Mouse (Mus musculus) heart, embryonic 11.5 days (tissue): ENCODE data around the gene Mad2l2. TPM values are rescaled to one million over a fixed set of nuclear protein-coding genes. Genes with fewer than 3 reads are reported as not detected.

Experiments used
- ATAC-seq: fragments of 200-750 bp; cut with Nextera tagmentation; replicated peaks from 2 replicates; pipeline ENCODE4 v1.8.0; 2017; ENCODE audit warnings: moderate library complexity; ENCODE audit not compliant: insufficient number of reproducible peaks, low FRiP score, low TSS enrichment
- H3K27ac ChIP-seq: fragments of 300-500 bp; sonication (generic); 2 replicates; pipeline ENCODE4 v1.5.1; 2014; ENCODE audit warnings: mild to moderate bottlenecking, low read depth, low read length
- H3K27me3 ChIP-seq: fragments of 300-500 bp; sonication (generic); 2 replicates; pipeline ENCODE4 v1.6.1; 2014; ENCODE audit warnings: mild to moderate bottlenecking, low read length, mixed read lengths; ENCODE audit not compliant: control insufficient read depth, insufficient read depth
- H3K36me3 ChIP-seq: fragments of 300-500 bp; sonication (generic); 2 replicates; pipeline ENCODE4 v1.6.1; 2014; ENCODE audit warnings: mild to moderate bottlenecking, low read length, moderate library complexity, mixed read lengths; ENCODE audit not compliant: control insufficient read depth, insufficient read depth
- H3K4me1 ChIP-seq: fragments of 300-500 bp; sonication (generic); 2 replicates; pipeline ENCODE4 v1.6.1; 2014; ENCODE audit warnings: low read length; ENCODE audit not compliant: control insufficient read depth, insufficient read depth
- H3K4me2 ChIP-seq: fragments of 300-500 bp; sonication (generic); 2 replicates; pipeline ENCODE4 v1.6.1; 2014; ENCODE audit warnings: mild to moderate bottlenecking, moderate library complexity
- H3K4me3 ChIP-seq: fragments of 300-500 bp; sonication (generic); 2 replicates; pipeline ENCODE4 v1.5.1; 2014; ENCODE audit warnings: low read depth, low read length
- H3K9ac ChIP-seq: fragments of 300-500 bp; sonication (generic); 2 replicates; pipeline ENCODE4 v1.6.1; 2014; ENCODE audit warnings: mild to moderate bottlenecking, low read depth, low read length, moderate library complexity
- H3K9me3 ChIP-seq: fragments of 300-500 bp; sonication (generic); replicated peaks from 2 replicates; pipeline ENCODE4 v1.6.1; 2016; ENCODE audit warnings: low read length; ENCODE audit not compliant: control insufficient read depth
- WGBS: fragments of 180-500 bp; shearing (Covaris S2); extraction: QIAGEN DNeasy Blood & Tissue Kit; methylation state at CpG from one replicate; pipeline ENCODE4 v1.1.7; 2014; ENCODE audit not compliant: insufficient replicate concordance; 5-methylcytosine and 5-hydroxymethylcytosine counted together
- polyA plus RNA-seq: library from polyadenylated mRNA; unstranded; fragments of >200 nt; fragmentation: Nextera tagmentation; extraction: Ambion mirVana; gene quantifications from 2 replicates; pipeline ENCODE4 v1.2.1, GENCODE M21; 2014

Gene Mad2l2
- polyA plus RNA-seq, 1 experiment from 2014 or later: 45.3 TPM

GRCm38 (mm10) chr4:148128672-148129071 lies 1.5 kb upstream of the Mad2l2 start:
- peaks cover 4% of the 10 kb centered on the region; the same call in 1 of the 2 replicates for H3K4me1 ChIP-seq
- H3K9ac ChIP-seq: no peak overlapping the region
- 58% methylated on average over 2 of the region's 2 CpGs for WGBS
- H3K4me2 ChIP-seq: no peak overlapping the region
- peaks cover 59% of the 10 kb centered on the region for H3K27me3 ChIP-seq
- no peaks in the 10 kb centered on the region for H3K36me3 ChIP-seq
- H3K4me3 ChIP-seq: no peak overlapping the region
- H3K9me3 ChIP-seq: no peaks in the 10 kb centered on the region
- ATAC-seq: no peak
- no peak overlapping the region for H3K27ac ChIP-seq

- Histone ChIP-seq H3K9ac (peak within 1 kb of the TSS; percentile 68), H3K27me3 (peaks cover 55% of the 10 kb centered on the region), H3K36me3 (no peaks in the 10 kb centered on the region), H3K4me2 (peak within 1 kb of the TSS; percentile 96), H3K27ac (no peak within 1 kb of the TSS), H3K4me3 (peak within 1 kb of the TSS; percentile 62), H3K9me3 (no peaks in the 10 kb centered on the region), H3K4me1 (peaks cover 4% of the 10 kb centered on the region; the same call in 1 of the 2 replicates)
- peak; percentile 71 for ATAC-seq
- WGBS: under 1% methylated on average over 76 of the region's 87 CpGs
Observed at GRCm38 (mm10) chr4:148130561-148131413, 603 bp downstream of the Mad2l2 start, which contains the start of gene Draxin. Gene Draxin, minus strand, starts transcription at chr4:148130698.

GRCm38 (mm10) chr4:148131497-148132081 lies 1.4 kb downstream of the Mad2l2 start:
- Histone ChIP-seq H3K4me3 (peak overlapping the region; percentile 62), H3K9ac (no peak overlapping the region), H3K27ac (no peak overlapping the region), H3K4me2 (peak overlapping the region; percentile 96), H3K4me1 (peaks cover 4% of the 10 kb centered on the region; the same call in 1 of the 2 replicates), H3K36me3 (no peaks in the 10 kb centered on the region), H3K27me3 (peaks cover 54% of the 10 kb centered on the region), H3K9me3 (no peaks in the 10 kb centered on the region)
- under 1% methylated on average over 21 of the region's 21 CpGs for WGBS
- peak; percentile 28; the same call in 1 of the 2 replicates for ATAC-seq

- 73% methylated on average over 8 of the region's 8 CpGs for WGBS
- Histone ChIP-seq H3K4me3 (no peak overlapping the region), H3K27ac (no peak overlapping the region), H3K9me3 (no peaks in the 10 kb centered on the region), H3K4me1 (peaks cover 4% of the 10 kb centered on the region; the same call in 1 of the 2 replicates), H3K27me3 (peaks cover 43% of the 10 kb centered on the region), H3K4me2 (no peak overlapping the region), H3K36me3 (no peaks in the 10 kb centered on the region), H3K9ac (no peak overlapping the region)
- no peak for ATAC-seq
Observed at GRCm38 (mm10) chr4:148134988-148135387, 4.8 kb downstream of the Mad2l2 start.

GRCm38 (mm10) chr4:148137503-148137902 lies 7.3 kb downstream of the Mad2l2 start:
- H3K27ac ChIP-seq: no peak overlapping the region
- H3K4me2 ChIP-seq: no peak overlapping the region
- H3K36me3 ChIP-seq: no peaks in the 10 kb centered on the region
- H3K4me1 ChIP-seq: no peaks in the 10 kb centered on the region; the same call in none of the 2 replicates
- H3K9me3 ChIP-seq: no peaks in the 10 kb centered on the region
- 68% methylated on average over 8 of the region's 8 CpGs for WGBS
- H3K27me3 ChIP-seq: peaks cover 18% of the 10 kb centered on the region
- ATAC-seq: no peak
- H3K9ac ChIP-seq: no peak overlapping the region
- no peak overlapping the region for H3K4me3 ChIP-seq

GRCm38 (mm10) chr4:148139767-148140097 lies 9.5 kb downstream of the Mad2l2 start:
- peak overlapping the region; percentile 79; the same call in 1 of the 2 replicates for H3K9ac ChIP-seq
- 1% methylated on average over 12 of the region's 12 CpGs for WGBS

GRCm38 (mm10) chr4:148140098-148141011 lies 10.2 kb downstream of the Mad2l2 start:
- Histone ChIP-seq H3K4me3 (peak overlapping the region; percentile 82), H3K9me3 (no peaks in the 10 kb centered on the region)
- ATAC-seq: peak; percentile 95

More at GRCm38 (mm10) chr4:148139767-148140097, 9.5 kb downstream of the Mad2l2 start:
- Histone ChIP-seq H3K4me3 (peak overlapping the region; percentile 82), H3K27ac (no peak overlapping the region), H3K4me2 (peak overlapping the region; percentile 87), H3K27me3 (peaks cover 18% of the 10 kb centered on the region), H3K9me3 (no peaks in the 10 kb centered on the region), H3K4me1 (no peaks in the 10 kb centered on the region; the same call in none of the 2 replicates), H3K36me3 (no peaks in the 10 kb centered on the region)
- ATAC-seq: no peak

GRCm38 (mm10) chr4:148143721-148144120 lies 13.5 kb downstream of the Mad2l2 start:
- Histone ChIP-seq H3K27me3 (peaks cover 3% of the 10 kb centered on the region; the same call in 1 of the 2 replicates), H3K4me3 (no peak overlapping the region), H3K9me3 (no peaks in the 10 kb centered on the region), H3K36me3 (peaks cover 9% of the 10 kb centered on the region), H3K9ac (no peak overlapping the region), H3K4me1 (no peaks in the 10 kb centered on the region; the same call in none of the 2 replicates), H3K27ac (no peak overlapping the region), H3K4me2 (no peak overlapping the region)
- WGBS: 85% methylated on average over 5 of the region's 5 CpGs
- no peak for ATAC-seq

More at GRCm38 (mm10) chr4:148140098-148141011, 10.2 kb downstream of the Mad2l2 start:
- H3K4me1 ChIP-seq: no peaks in the 10 kb centered on the region; the same call in none of the 2 replicates
- peak overlapping the region; percentile 82 for H3K27ac ChIP-seq
- peaks cover 3% of the 10 kb centered on the region; the same call in 1 of the 2 replicates for H3K36me3 ChIP-seq
- H3K9ac ChIP-seq: peak overlapping the region; percentile 79
- peaks cover 18% of the 10 kb centered on the region for H3K27me3 ChIP-seq
- peak overlapping the region; percentile 87 for H3K4me2 ChIP-seq
- WGBS: under 1% methylated on average over 65 of the region's 65 CpGs
